Mouse (Mus musculus) forebrain, embryonic 12.5 days (tissue): ENCODE data around the gene H13. TPM values are rescaled to one million over a fixed set of nuclear protein-coding genes. Genes with fewer than 3 reads are reported as not detected.

Experiments
- ATAC-seq: fragments of 200-750 bp; cut with Nextera tagmentation; 2 replicates; pipeline ENCODE4 v1.8.0; 2017; ENCODE audit warnings: moderate TSS enrichment; ENCODE audit not compliant: low FRiP score
- H3K27ac ChIP-seq: fragments of 300-500 bp; sonication (generic); 2 replicates; pipeline ENCODE4 v1.5.1; 2016; ENCODE audit warnings: mild to moderate bottlenecking
- H3K27me3 ChIP-seq: fragments of 300-500 bp; sonication (generic); 2 replicates; pipeline ENCODE4 v1.6.1; 2016; ENCODE audit warnings: mild to moderate bottlenecking
- H3K36me3 ChIP-seq: fragments of 300-500 bp; sonication (generic); replicated peaks from 2 replicates; pipeline ENCODE4 v1.6.1; 2016; ENCODE audit warnings: mild to moderate bottlenecking
- H3K4me1 ChIP-seq: fragments of 300-500 bp; sonication (generic); 2 replicates; pipeline ENCODE4 v1.6.1; 2016
- H3K4me2 ChIP-seq: fragments of 300-500 bp; sonication (generic); 2 replicates; pipeline ENCODE4 v1.6.1; 2016; ENCODE audit warnings: mild to moderate bottlenecking, moderate library complexity
- H3K4me3 ChIP-seq: fragments of 300-500 bp; sonication (generic); replicated peaks from 2 replicates; pipeline ENCODE4 v1.5.1; 2016; ENCODE audit warnings: mild to moderate bottlenecking
- H3K9ac ChIP-seq: fragments of 300-500 bp; sonication (generic); 2 replicates; pipeline ENCODE4 v1.6.1; 2016; ENCODE audit warnings: mild to moderate bottlenecking
- H3K9me3 ChIP-seq: fragments of 300-500 bp; sonication (generic); 2 replicates; pipeline ENCODE4 v1.6.1; 2016
- WGBS: fragments of 180-500 bp; shearing (Covaris S2); methylation state at CpG from one replicate; pipeline ENCODE4 v1.1.7; 2016; 5-methylcytosine and 5-hydroxymethylcytosine counted together
- polyA plus RNA-seq: library from polyadenylated mRNA; unstranded; fragments of >200 nt; fragmentation: Nextera tagmentation; extraction: Ambion mirVana; gene quantifications from 2 replicates; pipeline ENCODE4 v1.2.1, GENCODE M21; 2016

H13 gene
- polyA plus RNA-seq, 1 experiment from 2014 or later, result 128 TPM

GRCm38 (mm10) chr2:152670983-152671641 lies 1.9 kb downstream of the H13 start:
- Histone ChIP-seq H3K27me3 (no peaks in the 10 kb centered on the region), H3K4me1 (peaks cover 33% of the 10 kb centered on the region), H3K9me3 (no peaks in the 10 kb centered on the region), H3K27ac (peak overlapping the region; percentile 94), H3K4me2 (peak overlapping the region; percentile 87), H3K36me3 (peaks cover 34% of the 10 kb centered on the region), H3K9ac (peak overlapping the region; percentile 90), H3K4me3 (peak overlapping the region; percentile 98)
- no peak for ATAC-seq
- 64% methylated on average over 9 of the region's 9 CpGs for WGBS

- H3K27me3 ChIP-seq, result no peaks in the 10 kb centered on the region
- H3K4me1 ChIP-seq, result peaks cover 33% of the 10 kb centered on the region
- H3K36me3 ChIP-seq, result peaks cover 40% of the 10 kb centered on the region
- H3K9ac ChIP-seq, result peak overlapping the region; percentile 90
- peak overlapping the region; percentile 87 for H3K4me2 ChIP-seq
- 0 out of 2 replicates have a peak overlapping the region, but pooled peaks have one; percentile 94 for H3K27ac ChIP-seq
- no peak for ATAC-seq
- H3K4me3 ChIP-seq, result peak overlapping the region; percentile 98
- no peaks in the 10 kb centered on the region for H3K9me3 ChIP-seq
- 41% methylated on average over 5 of the region's 5 CpGs for WGBS
Measured at GRCm38 (mm10) chr2:152671642-152671999, 2.4 kb downstream of the H13 start.

- no peak for ATAC-seq
- H3K4me3 ChIP-seq, result peak overlapping the region; percentile 98
- peak overlapping the region; percentile 90 for H3K9ac ChIP-seq
- peak overlapping the region; percentile 87 for H3K4me2 ChIP-seq
- peaks cover 33% of the 10 kb centered on the region for H3K4me1 ChIP-seq
- WGBS, result 86% methylated on average over 12 of the region's 12 CpGs
- H3K9me3 ChIP-seq, result no peaks in the 10 kb centered on the region
- H3K27me3 ChIP-seq, result no peaks in the 10 kb centered on the region
- peaks cover 45% of the 10 kb centered on the region for H3K36me3 ChIP-seq
- H3K27ac ChIP-seq, result no peak overlapping the region
Measured at GRCm38 (mm10) chr2:152672166-152672565, 2.9 kb downstream of the H13 start.

GRCm38 (mm10) chr2:152674148-152674547 lies 4.9 kb downstream of the H13 start:
- Histone ChIP-seq H3K27ac (no peak overlapping the region), H3K9me3 (no peaks in the 10 kb centered on the region), H3K9ac (no peak overlapping the region), H3K27me3 (no peaks in the 10 kb centered on the region), H3K4me1 (peaks cover 30% of the 10 kb centered on the region), H3K36me3 (peaks cover 65% of the 10 kb centered on the region), H3K4me2 (no peak overlapping the region), H3K4me3 (no peak overlapping the region)
- no peak for ATAC-seq
- 91% methylated on average over 11 of the region's 11 CpGs for WGBS

GRCm38 (mm10) chr2:152675252-152675791 lies 6.1 kb downstream of the H13 start:
- H3K9ac ChIP-seq, result no peak overlapping the region
- H3K36me3 ChIP-seq, result peaks cover 77% of the 10 kb centered on the region

GRCm38 (mm10) chr2:152678302-152678701 lies 9.0 kb downstream of the H13 start:
- peaks cover 89% of the 10 kb centered on the region for H3K36me3 ChIP-seq
- H3K9me3 ChIP-seq, result no peaks in the 10 kb centered on the region
- no peak overlapping the region for H3K4me3 ChIP-seq
- H3K27me3 ChIP-seq, result no peaks in the 10 kb centered on the region
- no peak overlapping the region for H3K9ac ChIP-seq
- 60% methylated on average over 3 of the region's 3 CpGs for WGBS
- ATAC-seq, result 0 out of 2 replicates have a peak, but pooled peaks have one; percentile 24
- no peak overlapping the region for H3K27ac ChIP-seq
- H3K4me1 ChIP-seq, result peaks cover 1% of the 10 kb centered on the region
- H3K4me2 ChIP-seq, result no peak overlapping the region

More at GRCm38 (mm10) chr2:152675252-152675791, 6.1 kb downstream of the H13 start:
- no peak overlapping the region for H3K4me3 ChIP-seq
- H3K4me1 ChIP-seq, result peaks cover 30% of the 10 kb centered on the region
- H3K9me3 ChIP-seq, result no peaks in the 10 kb centered on the region
- H3K27me3 ChIP-seq, result no peaks in the 10 kb centered on the region
- 91% methylated on average over 13 of the region's 13 CpGs for WGBS
- ATAC-seq, result no peak
- H3K4me2 ChIP-seq, result no peak overlapping the region
- H3K27ac ChIP-seq, result no peak overlapping the region

GRCm38 (mm10) chr2:152678925-152679324 lies 9.7 kb downstream of the H13 start:
- ATAC-seq, result no peak
- 90% methylated on average over 5 of the region's 5 CpGs for WGBS

GRCm38 (mm10) chr2:152679701-152680355 lies 10.6 kb downstream of the H13 start:
- ATAC-seq, result no peak
- Histone ChIP-seq H3K9ac (no peak overlapping the region), H3K4me3 (no peak overlapping the region), H3K27ac (no peak overlapping the region), H3K4me1 (no peaks in the 10 kb centered on the region), H3K36me3 (peaks cover 98% of the 10 kb centered on the region), H3K4me2 (no peak overlapping the region), H3K27me3 (no peaks in the 10 kb centered on the region), H3K9me3 (no peaks in the 10 kb centered on the region)
- WGBS, result 89% methylated on average over 8 of the region's 8 CpGs

More at GRCm38 (mm10) chr2:152678925-152679324, 9.7 kb downstream of the H13 start:
- H3K27ac ChIP-seq, result no peak overlapping the region
- no peak overlapping the region for H3K4me3 ChIP-seq
- H3K27me3 ChIP-seq, result no peaks in the 10 kb centered on the region
- no peaks in the 10 kb centered on the region; the same call in 1 of the 2 replicates for H3K4me1 ChIP-seq
- no peak overlapping the region for H3K4me2 ChIP-seq
- no peak overlapping the region for H3K9ac ChIP-seq
- H3K36me3 ChIP-seq, result peaks cover 95% of the 10 kb centered on the region
- no peaks in the 10 kb centered on the region for H3K9me3 ChIP-seq

- Histone ChIP-seq H3K27ac (no peak overlapping the region), H3K4me1 (peaks cover 6% of the 10 kb centered on the region), H3K9ac (no peak overlapping the region), H3K4me3 (no peak overlapping the region), H3K36me3 (peaks cover 100% of the 10 kb centered on the region), H3K4me2 (no peak overlapping the region), H3K9me3 (peaks cover 4% of the 10 kb centered on the region; the same call in 1 of the 2 replicates), H3K27me3 (no peaks in the 10 kb centered on the region)
- 95% methylated on average over 5 of the region's 5 CpGs for WGBS
- no peak for ATAC-seq
Measured at GRCm38 (mm10) chr2:152683086-152683485, 13.8 kb downstream of the H13 start.

- Histone ChIP-seq H3K9me3 (peaks cover 4% of the 10 kb centered on the region; the same call in 1 of the 2 replicates), H3K27me3 (no peaks in the 10 kb centered on the region), H3K9ac (no peak overlapping the region), H3K36me3 (peaks cover 96% of the 10 kb centered on the region), H3K4me3 (peak overlapping the region; percentile 11; the same call in 1 of the 2 replicates), H3K4me2 (peak overlapping the region; percentile 38), H3K4me1 (peaks cover 11% of the 10 kb centered on the region), H3K27ac (peak overlapping the region; percentile 20; the same call in 1 of the 2 replicates)
- ATAC-seq, result peak; percentile 15
- WGBS, result 58% methylated on average over 12 of the region's 12 CpGs
Measured at GRCm38 (mm10) chr2:152686399-152686798, 17.1 kb downstream of the H13 start.

GRCm38 (mm10) chr2:152686806-152687267 lies 17.6 kb downstream of the H13 start, which contains the start of gene Mcts2:
Mcts2 (plus strand) TSS chr2:152687035.
- Histone ChIP-seq H3K4me2 (peak within 1 kb of the TSS; percentile 59), H3K4me1 (peaks cover 11% of the 10 kb centered on the region), H3K9me3 (peaks cover 4% of the 10 kb centered on the region; the same call in 1 of the 2 replicates), H3K9ac (peak within 1 kb of the TSS; percentile 41), H3K27me3 (no peaks in the 10 kb centered on the region), H3K4me3 (peak within 1 kb of the TSS; percentile 43), H3K27ac (peak within 1 kb of the TSS; percentile 20; the same call in 1 of the 2 replicates), H3K36me3 (peaks cover 92% of the 10 kb centered on the region)
- WGBS, result 44% methylated on average over 45 of the region's 45 CpGs
- peak; percentile 95 for ATAC-seq

GRCm38 (mm10) chr2:152691564-152692217 lies 22.4 kb downstream of the H13 start:
- H3K4me3 ChIP-seq, result no peak overlapping the region
- no peaks in the 10 kb centered on the region for H3K27me3 ChIP-seq
- 73% methylated on average over 7 of the region's 7 CpGs for WGBS
- H3K9me3 ChIP-seq, result peaks cover 2% of the 10 kb centered on the region; the same call in 1 of the 2 replicates
- H3K36me3 ChIP-seq, result peaks cover 70% of the 10 kb centered on the region
- H3K9ac ChIP-seq, result no peak overlapping the region; the same call in 1 of the 2 replicates
- peak overlapping the region; percentile 58; the same call in 1 of the 2 replicates for H3K27ac ChIP-seq
- H3K4me1 ChIP-seq, result peaks cover 20% of the 10 kb centered on the region
- no peak for ATAC-seq
- no peak overlapping the region for H3K4me2 ChIP-seq
